Mouse (Mus musculus): ENCODE results near the gene Pkib. TPM values are rescaled to one million over a fixed set of nuclear protein-coding genes. Genes with fewer than 3 reads are reported as not detected.

Pkib gene
- total RNA-seq, 2 experiments from 2014 or later, result 8.2 to 12.9 TPM

Other genes starting within 250 kb of the Pkib start
- 10 to 100 TPM; 33.2 to 34.9 TPM for gene Hsf2, start 145.6 kb upstream of the Pkib start, total RNA-seq (2021)
- 100 to 1,000 TPM; 964 to 993 TPM for gene Serinc1, start 99.5 kb upstream of the Pkib start, total RNA-seq (2021)
- 100 to 1,000 TPM; 162 to 165 TPM for gene Fabp7, start 152.9 kb downstream of the Pkib start, total RNA-seq (2021)
- 10 to 100 TPM; 22.6 to 24.8 TPM for gene Smpdl3a, start 162.4 kb downstream of the Pkib start, total RNA-seq (2021)